25 mouse cellular contexts compared by ENCODE assay signal in the genomic region with DNA sequence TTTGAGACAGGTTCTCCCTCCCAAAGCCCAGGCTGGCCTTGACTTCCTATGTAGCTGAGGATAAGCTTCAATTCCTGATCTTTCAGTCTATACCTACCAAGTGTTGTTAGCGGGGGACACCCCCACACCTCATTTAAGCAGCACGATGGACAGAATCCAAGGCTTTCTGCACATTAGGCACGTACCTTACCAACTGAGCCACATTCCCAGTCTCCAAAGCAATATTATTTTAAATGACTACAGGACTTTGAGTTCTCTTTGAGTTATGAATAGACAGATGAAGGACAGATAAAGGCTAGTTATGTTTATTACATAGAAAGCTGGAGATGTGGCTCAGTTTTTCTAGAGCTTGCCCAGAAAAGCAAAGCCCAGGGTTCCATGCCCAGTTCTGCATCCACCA.
"Had no signal": no experiment of that assay in that cellular context is flagged by ENCODE, and none has a peak within 500 bp of the region (broad histone marks: within the 10 kb centered on the region; RNA-seq: fewer than 3 reads in every experiment).

No protein-coding gene starts in this region.

- H3K4me3 ChIP-seq: heart, embryonic 10.5 days; heart, embryonic 13.5 days; heart, embryonic 15.5 days; hindbrain, embryonic 13.5 days; hindbrain, embryonic 15.5 days; intestine, embryonic 15.5 days; kidney, embryonic 15.5 days; limb, embryonic 13.5 days; limb, embryonic 15.5 days; liver, embryonic 12.5 days had no signal

- H3K27me3 ChIP-seq: heart, embryonic 13.5 days; heart, embryonic 15.5 days; hindbrain, embryonic 13.5 days; hindbrain, embryonic 15.5 days; intestine, embryonic 15.5 days; kidney, embryonic 15.5 days; limb, embryonic 13.5 days; limb, embryonic 15.5 days; liver, embryonic 12.5 days had no signal

- H3K9me3 ChIP-seq: heart, embryonic 10.5 days; heart, embryonic 13.5 days; heart, embryonic 15.5 days; hindbrain, embryonic 13.5 days; hindbrain, embryonic 15.5 days; intestine, embryonic 15.5 days; kidney, embryonic 15.5 days; limb, embryonic 13.5 days; limb, embryonic 15.5 days; liver, embryonic 12.5 days had no signal

- H3K36me3 ChIP-seq: intestine, embryonic 15.5 days had no signal

- DNase-seq: gastrocnemius, postnatal 14 days; gastrocnemius, postnatal 36 days; heart, postnatal 14 days; heart, postnatal 36 days; kidney, adult 11 months; kidney, adult 2 months; kidney, adult 9 months; kidney, postnatal 14 days; kidney, postnatal 36 days; layer of hippocampus, adult 9-11 months; layer of hippocampus, postnatal 36 days; left cerebral cortex, postnatal 4 days had no signal

- H3K4me2 ChIP-seq: heart, embryonic 13.5 days; heart, embryonic 15.5 days; hindbrain, embryonic 13.5 days; hindbrain, embryonic 15.5 days; intestine, embryonic 15.5 days; kidney, embryonic 15.5 days; limb, embryonic 13.5 days; limb, embryonic 15.5 days; liver, embryonic 12.5 days had no signal

- H3K27ac ChIP-seq: heart, embryonic 10.5 days; heart, embryonic 13.5 days; heart, embryonic 15.5 days; hindbrain, embryonic 13.5 days; hindbrain, embryonic 15.5 days; hindbrain, postnatal 0 days; intestine, embryonic 15.5 days; kidney, embryonic 15.5 days; kidney, postnatal 0 days; limb, embryonic 13.5 days; limb, embryonic 15.5 days; liver, embryonic 12.5 days; liver, embryonic 14.5 days had no signal

- ATAC-seq: hindbrain, postnatal 0 days; intestine, embryonic 15.5 days; liver, embryonic 12.5 days had no signal

- H3K9ac ChIP-seq: heart, embryonic 13.5 days; heart, embryonic 15.5 days; hindbrain, embryonic 13.5 days; hindbrain, embryonic 15.5 days; intestine, embryonic 15.5 days; kidney, embryonic 15.5 days; limb, embryonic 13.5 days; limb, embryonic 15.5 days; liver, embryonic 12.5 days; liver, embryonic 14.5 days had no signal
